Mouse (Mus musculus) inflammation-experienced regulatory T-cells, adult 6 months (primary cell): Measurements from ENCODE around the gene H2afx. TPM values are rescaled to one million over a fixed set of nuclear protein-coding genes. Genes with fewer than 3 reads are reported as not detected.
A peak's percentile ranks its signal among the peaks of the same experiment; 100 is the strongest.
"Not testable (repeated sequence)": the region's sequence is repeated elsewhere in the genome, so short reads cannot be mapped to it uniquely, and the experiment has no call there.

Experiments used
- ATAC-seq: one replicate; pipeline ENCODE4 v1.8.0; 2017
- polyA plus RNA-seq, 3 experiments: library from polyadenylated mRNA; unstranded; fragments of 100-300 nt; shearing (Covaris generic); gene quantifications; one replicate each; pipeline ENCODE4 v1.2.1; 2017

The H2afx gene
- polyA plus RNA-seq, 3 experiments from 2014 or later: 14.3 to 61.7 (median 16.1) TPM

- peak; percentile 17 for ATAC-seq
Measured at GRCm38 (mm10) chr9:44319105-44319886, 15.2 kb upstream of the H2afx start.

- peak; percentile 83 for ATAC-seq
Measured at GRCm38 (mm10) chr9:44319887-44320798, 14.4 kb upstream of the H2afx start, which contains the start of gene C2cd2l. TSS of gene C2cd2l (minus strand) at chr9:44320285.

DNA sequence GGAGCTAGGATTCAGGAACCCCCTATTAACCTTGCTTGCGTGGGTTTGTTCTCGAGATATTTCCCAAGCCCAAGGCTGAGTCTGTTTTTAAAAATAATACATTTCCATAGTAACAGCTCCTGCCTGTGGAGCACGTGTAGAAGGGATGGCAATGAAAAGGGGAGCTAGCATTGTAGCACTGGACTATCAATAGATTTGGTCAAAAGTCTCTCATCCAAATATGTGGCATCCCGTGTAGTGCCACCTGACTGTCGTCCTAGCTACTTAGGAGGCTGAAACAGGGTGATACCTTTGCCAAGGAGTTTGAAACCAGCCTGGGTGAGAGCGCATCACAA lies 13.7 kb upstream of the H2afx start:
- no peak for ATAC-seq

GRCm38 (mm10) chr9:44323656-44324055 lies 10.8 kb upstream of the H2afx start:
- ATAC-seq: not testable (repeated sequence)

DNA sequence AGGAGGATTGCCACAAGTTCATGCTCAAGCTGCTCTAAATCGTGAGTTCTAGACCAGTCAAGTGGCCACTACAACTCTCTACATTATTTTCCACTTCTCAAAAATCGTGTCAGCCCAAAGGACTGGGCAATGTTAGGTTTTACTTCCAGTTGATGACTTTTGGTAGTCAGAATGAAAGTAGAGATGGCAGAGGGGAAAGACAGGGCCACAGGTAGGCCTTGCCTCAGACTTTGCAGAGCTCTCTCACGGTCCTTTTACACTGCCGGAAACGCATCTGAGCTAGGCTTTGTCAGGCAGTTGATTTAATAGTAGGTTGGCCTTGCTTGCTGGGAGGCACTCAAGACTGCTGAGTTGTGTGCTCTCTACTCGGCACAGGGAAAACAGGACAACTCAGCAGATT lies 10.3 kb upstream of the H2afx start:
- no peak for ATAC-seq

DNA sequence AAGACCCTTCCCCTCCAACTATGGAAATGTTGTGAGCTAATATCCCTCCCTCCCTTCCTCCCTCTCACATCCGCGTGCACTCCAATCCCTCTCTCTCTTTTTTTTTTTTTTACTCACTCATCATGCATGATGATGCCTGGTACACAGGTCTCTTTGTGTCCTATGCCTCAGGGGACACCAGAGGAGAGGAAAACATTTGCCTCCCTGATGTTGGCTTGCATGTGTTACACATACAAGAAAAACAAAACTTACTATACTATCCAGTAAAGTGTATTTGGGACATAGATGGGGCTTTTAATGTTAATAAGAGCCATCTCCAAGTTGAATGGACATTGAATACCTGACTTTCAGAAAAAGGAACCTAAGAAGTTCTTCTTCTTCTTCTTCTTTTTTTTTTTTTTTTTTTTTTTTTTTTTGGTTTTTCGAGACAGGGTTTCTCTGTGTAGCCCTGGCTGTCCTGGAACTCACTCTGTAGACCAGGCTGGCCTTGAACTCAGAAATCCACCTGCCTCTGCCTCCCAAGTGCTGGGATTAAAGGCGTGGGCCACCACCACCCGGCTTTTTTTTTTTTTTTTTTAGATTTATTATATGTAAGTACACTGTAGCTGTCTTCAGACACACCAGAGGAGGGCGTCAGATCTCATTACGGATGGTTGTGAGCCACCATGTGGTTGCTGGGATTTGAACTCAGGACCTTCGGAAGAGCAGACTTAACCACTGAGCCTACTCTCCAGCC lies 9.3 kb upstream of the H2afx start:
- not testable (repeated sequence) for ATAC-seq

DNA sequence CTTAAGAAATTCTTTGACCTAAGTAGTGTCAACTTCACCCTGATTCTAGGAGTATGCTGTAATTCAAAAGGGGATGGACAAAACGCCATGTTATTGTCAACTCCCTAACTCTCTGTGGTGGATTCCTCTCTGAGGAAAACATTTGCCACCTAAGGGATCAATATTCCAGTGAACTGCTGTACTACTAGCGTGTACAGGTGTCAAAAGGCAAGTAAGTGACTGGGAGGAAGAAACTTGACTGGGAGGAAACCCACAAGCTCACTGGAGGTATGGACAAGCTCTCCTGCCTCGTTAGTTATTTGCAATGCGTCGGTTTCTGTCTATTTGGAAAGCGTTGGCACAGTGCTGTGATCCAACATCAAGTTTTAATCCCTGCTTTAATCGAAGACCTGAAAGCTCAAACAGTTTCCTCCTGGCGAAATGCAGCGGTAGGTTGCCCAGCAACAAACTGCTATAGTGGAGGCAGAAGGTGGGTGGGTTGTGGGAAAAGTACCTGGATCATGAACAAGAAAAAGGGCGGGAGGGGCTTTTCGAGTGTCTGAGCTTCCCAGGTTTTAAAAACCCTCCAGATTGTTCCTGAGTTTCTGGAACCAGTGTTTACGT lies 8.6 kb upstream of the H2afx start, which contains the start of gene Dpagt1:
Gene Dpagt1, plus strand, starts transcription at position 252 of the 603 bp plus-strand sequence.
- no peak for ATAC-seq

DNA sequence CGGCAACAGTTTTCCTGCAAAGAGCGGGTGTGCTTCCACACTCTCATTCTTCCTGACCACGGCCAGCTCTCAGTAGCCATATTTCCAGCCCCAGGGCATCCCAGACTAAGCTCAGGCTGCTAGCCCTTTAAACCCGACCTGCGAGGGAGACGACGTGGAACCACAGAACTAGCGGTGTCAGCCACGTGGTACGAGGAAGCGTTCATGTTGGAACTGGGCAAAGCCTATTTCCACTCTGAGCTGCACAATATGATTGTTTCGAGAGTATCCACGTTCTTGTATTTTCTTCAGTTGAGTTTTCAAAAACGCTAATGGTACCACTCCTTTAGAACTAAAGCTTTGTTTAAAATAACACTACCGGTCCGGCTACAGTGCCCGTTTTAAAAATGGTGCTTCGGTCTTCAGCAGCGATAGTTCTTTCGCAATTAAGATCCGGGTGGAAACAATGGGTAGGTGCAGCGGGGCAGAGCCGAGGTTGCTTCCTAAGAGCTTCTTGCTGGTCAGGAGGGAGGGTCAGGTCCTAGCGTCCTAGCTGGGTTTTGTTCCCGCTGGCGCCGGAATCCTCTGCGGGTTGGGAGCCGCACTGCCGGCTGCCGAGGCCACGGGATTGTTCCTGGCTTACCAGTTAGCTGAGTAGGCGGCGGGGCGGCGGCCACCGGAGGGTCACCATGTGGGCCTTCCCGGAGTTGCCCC lies 8.0 kb upstream of the H2afx start:
- ATAC-seq: peak; percentile 96

DNA sequence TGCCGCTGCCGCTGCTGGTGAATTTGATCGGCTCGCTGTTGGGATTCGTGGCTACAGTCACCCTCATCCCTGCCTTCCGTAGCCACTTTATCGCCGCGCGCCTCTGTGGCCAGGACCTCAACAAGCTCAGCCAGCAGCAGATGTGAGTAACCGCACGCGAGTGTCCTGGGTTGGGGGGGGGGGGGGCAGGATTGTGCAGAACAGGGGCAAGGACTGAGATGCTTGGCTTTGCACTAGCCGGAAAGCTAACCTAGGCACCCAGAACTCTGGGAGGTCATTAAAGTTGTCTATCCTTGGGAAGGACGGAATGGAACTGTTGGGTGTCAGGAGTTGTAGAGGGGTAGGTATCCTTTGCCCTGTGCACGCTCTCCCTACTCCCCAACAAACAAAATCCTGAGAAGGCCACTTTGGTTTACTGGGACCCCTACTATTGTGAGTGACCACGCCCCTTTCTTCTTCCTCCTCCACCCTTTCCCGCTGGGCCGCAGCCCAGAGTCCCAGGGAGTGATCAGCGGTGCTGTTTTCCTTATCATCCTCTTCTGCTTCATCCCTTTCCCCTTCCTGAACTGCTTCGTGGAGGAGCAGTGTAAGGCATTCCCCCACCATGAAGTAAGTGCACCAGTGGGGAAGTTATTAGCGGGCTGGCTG lies 7.3 kb upstream of the H2afx start:
- no peak for ATAC-seq

DNA sequence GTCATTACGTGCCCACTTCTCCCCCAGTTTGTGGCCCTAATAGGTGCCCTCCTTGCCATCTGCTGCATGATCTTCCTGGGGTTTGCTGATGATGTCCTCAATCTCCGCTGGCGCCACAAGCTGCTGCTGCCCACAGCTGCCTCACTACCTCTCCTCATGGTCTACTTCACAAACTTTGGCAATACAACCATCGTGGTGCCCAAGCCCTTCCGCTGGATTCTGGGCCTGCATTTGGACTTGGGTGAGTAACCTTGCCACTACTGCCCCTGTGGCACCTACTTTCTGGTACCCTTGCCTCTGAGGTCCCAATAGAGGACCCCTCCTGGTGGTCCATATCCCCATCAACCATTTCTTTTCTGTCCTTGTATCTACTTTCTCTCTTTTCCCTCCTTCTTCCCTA lies 6.6 kb upstream of the H2afx start:
- ATAC-seq: no peak

DNA sequence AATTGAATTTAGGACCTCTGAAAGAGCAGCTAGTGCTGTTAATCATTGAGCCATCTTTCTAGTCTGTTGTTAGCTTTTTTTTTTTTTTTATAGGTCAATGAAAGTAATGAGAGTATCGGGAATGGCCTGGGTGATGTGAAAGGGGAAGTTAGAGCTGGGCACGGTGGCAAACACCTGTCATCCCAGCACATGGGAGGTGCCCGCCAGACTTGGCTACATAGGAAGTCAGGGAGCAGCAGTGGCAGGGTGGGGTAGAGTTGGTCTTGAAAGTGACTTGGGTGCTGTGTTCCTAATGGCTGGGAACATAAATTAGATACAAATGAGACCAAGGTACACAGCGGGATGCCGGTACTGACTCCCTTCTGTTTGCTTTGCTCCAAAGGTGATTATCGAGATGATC lies 3.8 kb upstream of the H2afx start:
- no peak for ATAC-seq

GRCm38 (mm10) chr9:44332918-44333638 lies 1.4 kb upstream of the H2afx start:
- ATAC-seq: no peak

DNA sequence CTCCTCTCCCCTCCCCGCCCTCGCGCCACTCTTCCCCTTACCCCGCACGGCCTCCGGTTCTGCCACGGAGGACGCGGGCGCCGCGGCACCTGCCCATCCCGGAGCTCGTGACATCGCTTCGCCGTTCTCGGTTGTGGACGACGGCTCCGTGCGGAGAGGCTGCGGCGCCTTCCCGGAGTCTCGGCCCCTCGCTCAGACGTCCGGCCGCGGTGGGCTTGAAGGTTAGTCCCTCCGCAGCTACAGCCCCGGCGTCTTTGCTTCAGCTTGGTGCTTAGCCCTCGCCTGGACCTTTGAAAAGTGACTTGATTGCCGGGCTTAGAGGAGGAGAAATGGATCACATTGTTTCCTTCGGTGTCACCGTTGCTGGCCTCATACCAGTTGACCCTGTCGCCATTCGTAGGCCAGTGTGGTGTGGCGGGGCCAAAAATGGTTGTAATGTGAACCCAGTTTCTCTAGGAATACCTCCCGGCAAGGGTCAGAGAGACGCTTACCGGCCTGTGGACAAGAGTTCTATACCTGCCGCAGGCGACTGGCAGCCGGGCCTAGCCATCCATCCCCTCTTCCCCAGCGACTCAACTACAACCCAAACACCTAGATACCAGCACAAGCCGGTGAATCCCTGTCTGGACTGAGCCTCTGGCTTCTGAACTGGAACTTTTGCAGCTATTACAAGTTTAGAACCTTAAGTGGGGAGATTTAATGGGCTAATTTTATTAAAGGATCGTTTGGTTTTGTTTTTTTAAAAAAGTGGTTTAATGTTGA lies 1.0 kb downstream of the H2afx start:
- ATAC-seq: no peak

GRCm38 (mm10) chr9:44336093-44336406 lies 1.6 kb downstream of the H2afx start:
- no peak for ATAC-seq

DNA sequence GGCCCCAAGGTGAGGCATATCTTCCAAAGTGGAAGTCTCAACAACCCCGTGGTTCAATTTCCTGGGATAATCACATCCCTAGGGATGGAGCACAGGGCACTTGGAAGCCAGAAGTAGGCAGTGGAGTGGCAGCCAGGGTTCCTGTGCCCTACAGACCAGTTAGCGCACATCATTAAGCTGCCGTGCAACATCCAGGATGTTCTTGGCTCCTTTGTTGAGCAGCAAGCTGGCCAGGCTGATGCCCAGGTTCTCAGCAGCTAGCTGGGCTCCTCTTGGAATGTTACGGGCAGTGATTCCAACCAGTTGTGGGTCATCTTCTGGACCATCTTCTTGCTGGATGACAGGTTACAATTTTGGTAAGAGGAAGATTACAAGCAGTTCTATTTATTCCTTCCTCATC lies 2.0 kb downstream of the H2afx start:
- not testable (repeated sequence) for ATAC-seq

GRCm38 (mm10) chr9:44336964-44337363 lies 2.5 kb downstream of the H2afx start:
- ATAC-seq: no peak

- no peak for ATAC-seq
Measured at GRCm38 (mm10) chr9:44337436-44338169, 3.1 kb downstream of the H2afx start.

- no peak for ATAC-seq
Measured at GRCm38 (mm10) chr9:44338574-44338973, 4.1 kb downstream of the H2afx start.

DNA sequence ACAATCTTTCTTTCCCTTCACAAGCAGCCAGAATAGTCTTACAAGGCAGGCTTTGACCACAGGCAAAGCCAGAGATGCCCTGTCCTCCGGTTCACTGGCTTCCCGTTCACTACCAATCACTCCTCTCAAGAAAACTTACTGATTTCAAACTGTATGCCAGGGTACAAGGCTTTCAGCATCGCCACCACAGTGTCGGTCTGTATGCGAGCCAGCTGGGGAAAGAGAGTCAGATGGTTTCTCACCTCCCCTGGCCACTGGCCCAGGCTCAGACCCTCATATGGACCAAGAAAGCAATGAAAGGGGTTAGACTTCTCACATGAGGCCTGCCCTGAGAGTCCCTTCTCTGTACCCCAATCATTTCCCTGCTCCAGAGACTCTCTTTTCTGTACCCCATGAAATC lies 7.0 kb downstream of the H2afx start:
- ATAC-seq: no peak
